Mouse (Mus musculus): ENCODE measurements at regions not wholly inside any gene's neighbourhood (a gene's known extent, or its start where the extent isn't known, plus 50 kb on each side); places are given as distances from the start of the nearest gene placed in this dataset.

GRCm38 (mm10) chr9:73223111-73223510, 109.9 kb downstream of the Rsl24d1 start:
- TF ChIP-seq KAT2A (conservative IDR thresholded peaks at IDR 0.05; ENCODE audit: low read depth, low read length): no peak
- no peak for TF ChIP-seq GATA1 (IDR thresholded peaks at IDR 0.05; ENCODE audit: low read depth, low read length)
- no peak for TF ChIP-seq POLR2A (IDR thresholded peaks at IDR 0.05; ENCODE audit: control insufficient read depth in 1 of 2, insufficient read depth in 1 of 2, low read depth in 1 of 2, low read length in 2 of 2, poor library complexity in 1 of 2)
- TF ChIP-seq CHD2 (IDR thresholded peaks at IDR 0.05; ENCODE audit: low read length): no peak
- TF ChIP-seq MAFK (IDR thresholded peaks at IDR 0.05; ENCODE audit: borderline replicate concordance, low read depth, low read length): no peak
- no peak for TF ChIP-seq SMC3 (IDR thresholded peaks at IDR 0.05; ENCODE audit: low read depth, low read length)
- TF ChIP-seq ZC3H11A (IDR thresholded peaks at IDR 0.05; ENCODE audit: low read depth, low read length): no peak
- TF ChIP-seq POLR2AphosphoS2 (IDR thresholded peaks at IDR 0.05; ENCODE audit: low read length): no peak
- no peak for TF ChIP-seq E2F4 (IDR thresholded peaks at IDR 0.05; ENCODE audit: borderline replicate concordance, low read depth, low read length)
- no peak for TF ChIP-seq MYB (IDR thresholded peaks at IDR 0.05; ENCODE audit: low read depth, low read length)
- TF ChIP-seq MXI1 (IDR thresholded peaks at IDR 0.05; ENCODE audit: low read depth, low read length): no peak
- TF ChIP-seq RCOR1 (IDR thresholded peaks at IDR 0.05; ENCODE audit: low read depth, low read length): no peak
- no peak for TF ChIP-seq TAL1 (IDR thresholded peaks at IDR 0.05; ENCODE audit: low read length)
- TF ChIP-seq CHD1 (IDR thresholded peaks at IDR 0.05; ENCODE audit: low read depth, low read length): no peak
- TF ChIP-seq EP300 (IDR thresholded peaks at IDR 0.05; ENCODE audit: low read depth in 1 of 2, low read length in 2 of 2): no peak
- no peak for TF ChIP-seq POLR2AphosphoS5 (IDR thresholded peaks at IDR 0.05; ENCODE audit: borderline replicate concordance, low read depth, low read length)
- no peak for TF ChIP-seq ZKSCAN1 (IDR thresholded peaks at IDR 0.05; ENCODE audit: low read depth, low read length)
- no peak for TF ChIP-seq NELFE (IDR thresholded peaks at IDR 0.05; ENCODE audit: low read depth, low read length)

GRCm38 (mm10) chr9:73240188-73240587, 127.0 kb downstream of the Rsl24d1 start:
- no peak overlapping the region for H3K27ac ChIP-seq (ENCODE audit: control insufficient read depth, low read depth, low read length)
- H3K27me3 ChIP-seq (ENCODE audit: control insufficient read depth in 1 of 2, insufficient read depth in 2 of 2, low read length in 2 of 2): no peaks in the 10 kb centered on the region
- peaks cover 0 to 2% of the 10 kb centered on the region in 2 experiments; a peak in 1 of 4 replicates for H3K36me3 ChIP-seq (ENCODE audit: control insufficient read depth in 1 of 2, insufficient read depth in 2 of 2, low read length in 2 of 2)
- H3K4me1 ChIP-seq (ENCODE audit: control insufficient read depth in 1 of 2, insufficient read depth in 2 of 2, low read length in 2 of 2): no peaks in the 10 kb centered on the region; a peak in 1 of 4 replicates
- no peak for TF ChIP-seq EP300 (IDR thresholded peaks at IDR 0.05; ENCODE audit: low read depth in 1 of 2, low read length in 2 of 2)
- TF ChIP-seq USF2 (IDR thresholded peaks at IDR 0.05; ENCODE audit: borderline replicate concordance in 1 of 2, insufficient read depth in 1 of 2, low read depth in 1 of 2, low read length in 2 of 2): no peak
- TF ChIP-seq POLR2A (IDR thresholded peaks at IDR 0.05; ENCODE audit: control insufficient read depth in 1 of 2, insufficient read depth in 1 of 2, low read depth in 1 of 2, low read length in 2 of 2, poor library complexity in 1 of 2): no peak
- no peak for TF ChIP-seq TBP (IDR thresholded peaks at IDR 0.05; ENCODE audit: low read depth, low read length)
- TF ChIP-seq CTCF (IDR thresholded peaks at IDR 0.05 in 2 of 3, conservative IDR thresholded peaks at IDR 0.05 in 1 of 3; ENCODE audit: control insufficient read depth in 1 of 3, insufficient read depth in 1 of 3, low read depth in 2 of 3, low read length in 3 of 3, poor library complexity in 1 of 3, severe bottlenecking in 1 of 3): no peak
- H3K9me3 ChIP-seq (replicated peaks; ENCODE audit: insufficient read depth, low read length): no peaks in the 10 kb centered on the region
- H3K4me3 ChIP-seq (ENCODE audit: control insufficient read depth in 1 of 2, insufficient read depth in 1 of 2, low read depth in 2 of 2, low read length in 2 of 2): no peak overlapping the region
- H3K9ac ChIP-seq (ENCODE audit: control insufficient read depth, low read depth, low read length, poor library complexity, severe bottlenecking): no peak overlapping the region
- peak; percentile 39 for DNase-seq (ENCODE audit: low read depth, low spot score)
- H3K79me2 ChIP-seq (ENCODE audit: control insufficient read depth, insufficient read depth, low read length, poor library complexity): no peaks in the 10 kb centered on the region

More at GRCm38 (mm10) chr9:73223111-73223510, 109.9 kb downstream of the Rsl24d1 start:
- Histone ChIP-seq H3K9ac (ENCODE audit: control insufficient read depth, low read depth, low read length, poor library complexity, severe bottlenecking) (no peak overlapping the region), H3K27me3 (ENCODE audit: control insufficient read depth in 1 of 2, insufficient read depth in 2 of 2, low read length in 2 of 2) (no peaks in the 10 kb centered on the region; a peak in 1 of 4 replicates), H3K4me3 (ENCODE audit: control insufficient read depth in 1 of 2, insufficient read depth in 1 of 2, low read depth in 2 of 2, low read length in 2 of 2) (no peak overlapping the region), H3K36me3 (ENCODE audit: control insufficient read depth in 1 of 2, insufficient read depth in 2 of 2, low read length in 2 of 2) (no peaks in the 10 kb centered on the region), H3K27ac (ENCODE audit: control insufficient read depth, low read depth, low read length) (no peak overlapping the region), H3K4me1 (ENCODE audit: control insufficient read depth in 1 of 2, insufficient read depth in 2 of 2, low read length in 2 of 2) (no peaks in the 10 kb centered on the region), H3K9me3 (replicated peaks; ENCODE audit: insufficient read depth, low read length) (no peaks in the 10 kb centered on the region), H3K79me2 (ENCODE audit: control insufficient read depth, insufficient read depth, low read length, poor library complexity) (no peaks in the 10 kb centered on the region)
- no peak for DNase-seq (ENCODE audit: low read depth, low spot score)

All from MEL (cell line).